Mouse (Mus musculus) megakaryocyte progenitor cell, adult 5-6 weeks (primary cell): ENCODE data around the gene Gpr68. TPM values are rescaled to one million over a fixed set of nuclear protein-coding genes. Genes with fewer than 3 reads are reported as not detected.

Experiments used
- ATAC-seq: replicated peaks from 2 replicates; pipeline ENCODE4 v1.8.0; 2016; ENCODE audit warnings: mild to moderate bottlenecking, moderate TSS enrichment, inconsistent platforms; ENCODE audit not compliant: poor library complexity
- total RNA-seq, 2 experiments: library from RNA; stranded (forward) in 1 of 2; stranded (reverse) in 1 of 2; fragments of 157-497, 149-512 nt in 1 of 2; fragments of 200-1000 nt in 1 of 2; gene quantifications; 2 replicates each; pipeline versions ENCODE4 v1.2.3 to v1.2.4; 2015 to 2017

Gpr68 gene
- total RNA-seq, 2 experiments from 2014 or later, result 0.08 to 0.39 TPM

DNA sequence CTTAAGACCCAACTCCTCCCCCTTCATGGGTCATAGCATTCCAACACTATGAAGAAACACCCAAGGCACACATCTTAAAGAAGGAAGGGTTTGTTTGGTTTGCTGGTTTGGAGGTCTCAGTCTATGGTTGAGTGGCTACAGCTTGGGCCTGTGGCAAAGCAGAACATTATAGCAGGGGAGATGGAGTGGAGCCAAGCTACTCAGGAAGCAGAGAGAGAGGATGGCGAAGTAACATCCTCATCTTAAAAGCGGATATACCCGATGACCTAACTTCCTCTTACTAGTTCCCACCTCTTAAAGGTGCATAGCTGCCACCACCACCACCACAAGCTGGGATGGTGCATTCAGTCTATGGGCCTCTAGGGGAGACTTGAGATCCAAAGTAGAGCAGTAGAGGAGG lies 70.8 kb downstream of the Gpr68 start:
- peak; percentile 75 for ATAC-seq

GRCm38 (mm10) chr12:100831629-100832325 lies 76.2 kb downstream of the Gpr68 start:
- no peak for ATAC-seq

- no peak for ATAC-seq
Measured at GRCm38 (mm10) chr12:100831021-100831420, 77.0 kb downstream of the Gpr68 start.

Other genes starting within 250 kb of the Gpr68 start
- 21.8 and 26.2 TPM in 2 replicates for gene Rps6ka5, start 181.2 kb downstream of the Gpr68 start, total RNA-seq (2015)
- 25.4 and 29.1 TPM in 2 replicates for gene Rps6ka5, start 181.2 kb downstream of the Gpr68 start, total RNA-seq (2017)
- gene Dglucy, start 129.1 kb downstream of the Gpr68 start, total RNA-seq (2015), result 12.5 and 15.1 TPM in 2 replicates
- gene Dglucy, start 129.1 kb downstream of the Gpr68 start, total RNA-seq (2017), result 13.1 and 15.3 TPM in 2 replicates
- gene Ccdc88c, start 120.9 kb upstream of the Gpr68 start, total RNA-seq (2015), result 29.2 and 42.9 TPM in 2 replicates
- gene Ccdc88c, start 120.9 kb upstream of the Gpr68 start, total RNA-seq (2017), result 78.9 and 97.7 TPM in 2 replicates
- gene Ppp4r3a, start 175.5 kb upstream of the Gpr68 start, total RNA-seq (2015), result 114 and 116 TPM in 2 replicates
- gene Ppp4r3a, start 175.5 kb upstream of the Gpr68 start, total RNA-seq (2017), result 116 and 153 TPM in 2 replicates